Comparison of ENCODE assay signal across 9 mouse cellular contexts in genomic region chr3:107260956-107261850, GRCm38 (mm10). TPM values are rescaled to one million over a fixed set of nuclear protein-coding genes. Genes with fewer than 3 reads are reported as not detected.
DNase-seq lines count a peak whose midpoint lies in the region; ATAC-seq and TF ChIP-seq lines count a peak whose summit lies in the region.
"Had no signal": no experiment of that assay in that cellular context is flagged by ENCODE, and none has a peak within 500 bp of the region (broad histone marks: within the 10 kb centered on the region; RNA-seq: fewer than 3 reads in every experiment).

No protein-coding gene starts in this region.

- ATAC-seq in frontal cortex, adult (ENCODE audit: low TSS enrichment): peak; percentile 88
- ATAC-seq in midbrain, embryonic 12.5 days (ENCODE audit: low FRiP score, low read depth): peak; percentile 65; the same call in 1 of the 2 replicates
- no peak for ATAC-seq in monocyte, adult 5-6 weeks (replicated peaks; ENCODE audit: insufficient number of reproducible peaks, low FRiP score, low TSS enrichment, poor library complexity, severe bottlenecking)

- peaks cover 2% of the 10 kb centered on the region; the same call in 1 of the 2 replicates for H3K4me1 ChIP-seq in testis, adult 2 months (ENCODE audit: control insufficient read depth, insufficient read depth, low read length)
- H3K4me1 ChIP-seq in midbrain, embryonic 12.5 days: peaks cover 12% of the 10 kb centered on the region

- H3K27me3 ChIP-seq in testis, adult 2 months (ENCODE audit: control insufficient read depth, insufficient read depth, low read length): no peaks in the 10 kb centered on the region
- H3K27me3 ChIP-seq in midbrain, embryonic 12.5 days: no peaks in the 10 kb centered on the region

- H3K27ac ChIP-seq in testis, adult 2 months (ENCODE audit: control insufficient read depth, insufficient read depth, low read depth, low read length): peak overlapping the region; percentile 40
- H3K27ac ChIP-seq in midbrain, embryonic 12.5 days (replicated peaks): peak overlapping the region; percentile 56

- no peak overlapping the region for H3K9ac ChIP-seq in midbrain, embryonic 12.5 days (replicated peaks)

- no peak for TF ChIP-seq POLR2A in testis, adult 2 months (IDR thresholded peaks at IDR 0.05; ENCODE audit: control insufficient read depth, low read depth, low read length)

- 50% methylated on average over 8 of the region's 8 CpGs for WGBS in midbrain, embryonic 12.5 days

- no peak for TF ChIP-seq CTCF in testis, adult 2 months (IDR thresholded peaks at IDR 0.05; ENCODE audit: control insufficient read depth, insufficient read depth, insufficient replicate concordance, low read depth, low read length)

- H3K4me3 ChIP-seq in testis, adult 2 months (ENCODE audit: control insufficient read depth, low read depth, low read length): no peak overlapping the region
- no peak overlapping the region for H3K4me3 ChIP-seq in midbrain, embryonic 12.5 days

- H3K36me3 ChIP-seq in testis, adult 2 months (ENCODE audit: control insufficient read depth, insufficient read depth, low read length): no peaks in the 10 kb centered on the region
- no peaks in the 10 kb centered on the region for H3K36me3 ChIP-seq in midbrain, embryonic 12.5 days

- no peaks in the 10 kb centered on the region for H3K9me3 ChIP-seq in midbrain, embryonic 12.5 days

- intact Hi-C loops in heart, postnatal 36 days (cut with DNase I): no loop called here

- DNase-seq in frontal cortex, postnatal 10 days (ENCODE audit: low spot score in 2 of 2): no peak
- DNase-seq in testis, postnatal 14 days (ENCODE audit: low spot score): no peak
- peak; percentile 28 to 39 for DNase-seq in heart, postnatal 36 days
- DNase-seq in thymus, postnatal 36 days: peak; percentile 12 to 30

- H3K4me2 ChIP-seq in midbrain, embryonic 12.5 days (replicated peaks): no peak overlapping the region

RNA-seq across cellular contexts. Expression of gene Lamtor5, which starts 17.5 kb away (rescaled TPM):
- polyA plus RNA-seq in testis, adult 2 months (2012; rRNA removed): 73.5 and 76.0 TPM in 2 replicates
- total RNA-seq in heart, postnatal 36 days (2021): 10 to 100 TPM; 67.9 to 68.2 TPM
- 160 and 167 TPM in 2 replicates for polyA plus RNA-seq in midbrain, embryonic 12.5 days (2016; fragmentation: Nextera tagmentation; extraction: Ambion mirVana)
- total RNA-seq in monocyte, adult 5-6 weeks (2017): 53.9 to 104 TPM (median 75.6 TPM) in 3 replicates

RNA-seq across cellular contexts. Expression of gene Prok1, which starts 21.7 kb away (rescaled TPM):
- not detected in 2 replicates for polyA plus RNA-seq in testis, adult 2 months (2012; rRNA removed)
- total RNA-seq in heart, postnatal 36 days (2021): not detected
- not detected in 2 replicates for polyA plus RNA-seq in midbrain, embryonic 12.5 days (2016; fragmentation: Nextera tagmentation; extraction: Ambion mirVana)
- 0.21 TPM in 1 of 3 replicates, not detected in the others for total RNA-seq in monocyte, adult 5-6 weeks (2017)
- total RNA-seq: neutrophil, adult 5-6 weeks had no signal

RNA-seq across cellular contexts. Expression of gene Slc16a4, which starts 29.8 kb away (rescaled TPM):
- 0.51 and 1.1 TPM in 2 replicates for polyA plus RNA-seq in testis, adult 2 months (2012; rRNA removed)
- under 1 TPM; 0.64 to 0.70 TPM for total RNA-seq in heart, postnatal 36 days (2021)
- polyA plus RNA-seq in midbrain, embryonic 12.5 days (2016; fragmentation: Nextera tagmentation; extraction: Ambion mirVana): 3.7 TPM in 2 replicates
- total RNA-seq in monocyte, adult 5-6 weeks (2017): 0.67 to 1.1 TPM (median 0.96 TPM) in 3 replicates
- total RNA-seq: neutrophil, adult 5-6 weeks had no signal

RNA-seq across cellular contexts. Expression of gene A630076J17Rik, which starts 30.8 kb away (rescaled TPM):
- polyA plus RNA-seq in testis, adult 2 months (2012; rRNA removed): not detected in 2 replicates
- not detected for total RNA-seq in heart, postnatal 36 days (2021)
- polyA plus RNA-seq in midbrain, embryonic 12.5 days (2016; fragmentation: Nextera tagmentation; extraction: Ambion mirVana): not detected in 2 replicates
- total RNA-seq in monocyte, adult 5-6 weeks (2017): not detected in 3 replicates
- total RNA-seq: neutrophil, adult 5-6 weeks had no signal

RNA-seq across cellular contexts. Expression of gene Cym, which starts 39.7 kb away (rescaled TPM):
- not detected in 2 replicates for polyA plus RNA-seq in testis, adult 2 months (2012; rRNA removed)
- total RNA-seq in heart, postnatal 36 days (2021): not detected
- not detected in 2 replicates for polyA plus RNA-seq in midbrain, embryonic 12.5 days (2016; fragmentation: Nextera tagmentation; extraction: Ambion mirVana)
- total RNA-seq in monocyte, adult 5-6 weeks (2017): 3.7 to 7.2 TPM in 2 of 3 replicates, not detected in the other
- total RNA-seq: neutrophil, adult 5-6 weeks had no signal

Comparison
In these comparisons a context has a peak if more than half of its experiments do, and no peak if none do; other contexts are left out.
1. DNase-seq: peak in heart, postnatal 36 days (2 of 2) and thymus, postnatal 36 days (2 of 2); none in frontal cortex, postnatal 10 days (0 of 2) and testis, postnatal 14 days (single experiment).